Mouse (Mus musculus) urinary bladder, postnatal 4 days (tissue): ENCODE measurements around the gene Gm9903.

Experiments
- DNase-seq, 2 experiments: peaks; one replicate each; pipeline ENCODE4 v3.0.0; 2021 to 2022; ENCODE audit warnings: low spot score in 2 of 2

Gm9903 gene

DNA sequence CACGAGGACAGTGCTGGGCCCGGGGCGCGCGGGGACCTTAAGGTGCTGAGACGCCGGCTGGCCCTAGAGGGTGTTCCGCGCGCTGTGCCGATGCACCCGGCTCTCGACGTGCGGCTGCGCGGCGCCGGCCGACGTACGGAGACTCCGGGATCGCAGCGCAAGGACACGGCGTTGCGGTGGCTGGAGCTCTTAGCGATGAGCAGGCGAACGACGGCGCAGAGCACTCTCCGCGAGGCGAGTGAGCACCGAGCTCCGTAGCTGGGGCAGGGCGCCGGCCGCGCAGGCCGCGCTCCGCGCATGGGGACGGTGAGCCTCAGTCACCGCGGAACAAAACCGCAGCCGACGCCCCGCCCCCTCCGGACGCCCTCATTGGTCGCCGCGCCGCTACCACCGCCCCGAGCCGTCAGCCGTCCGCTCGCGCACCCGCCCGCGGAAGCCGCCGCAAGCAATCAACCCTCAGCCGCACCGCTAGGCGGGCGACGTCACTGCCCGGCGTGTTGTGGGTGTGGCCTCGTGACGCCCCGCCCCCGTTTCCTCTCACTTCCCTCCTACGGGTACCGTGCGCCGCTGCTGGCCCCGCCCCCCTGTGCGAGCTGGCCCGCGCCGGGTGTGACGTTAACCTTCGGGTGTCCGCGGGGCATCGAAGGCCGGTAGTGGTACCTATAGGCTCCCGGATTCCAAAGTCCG lies at the start of gene Gm9903, which contains the start of gene Fam53a:
Gm9903 (plus strand) TSS at position 625 of the 687 bp plus-strand sequence.
Fam53a (minus strand) TSS at position 335 of the 687 bp plus-strand sequence.
- peak; percentile 99 to 100 for DNase-seq

DNA sequence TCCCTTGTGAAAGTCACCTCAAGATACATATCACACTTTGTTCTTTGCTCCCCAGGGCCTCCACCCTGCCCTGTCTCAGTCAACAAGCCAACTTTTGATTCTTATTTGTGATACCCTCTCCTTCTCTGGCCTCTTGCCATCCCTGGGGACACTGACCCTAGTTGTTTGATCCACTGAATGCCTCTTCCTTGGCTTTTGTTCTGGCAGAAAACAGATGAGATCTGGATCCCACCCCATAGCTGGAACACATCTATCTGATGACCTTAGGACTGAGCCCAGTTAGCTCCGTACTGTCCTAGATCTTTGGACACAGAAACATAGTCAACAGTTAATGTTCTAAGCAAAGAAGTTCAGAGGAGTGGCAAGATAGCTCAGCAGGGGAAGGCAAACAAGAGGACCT lies 49.4 kb upstream of the Gm9903 start:
- DNase-seq, result no peak

- no peak for DNase-seq
Measured at GRCm38 (mm10) chr5:33587498-33588058, 42.1 kb upstream of the Gm9903 start.

DNA sequence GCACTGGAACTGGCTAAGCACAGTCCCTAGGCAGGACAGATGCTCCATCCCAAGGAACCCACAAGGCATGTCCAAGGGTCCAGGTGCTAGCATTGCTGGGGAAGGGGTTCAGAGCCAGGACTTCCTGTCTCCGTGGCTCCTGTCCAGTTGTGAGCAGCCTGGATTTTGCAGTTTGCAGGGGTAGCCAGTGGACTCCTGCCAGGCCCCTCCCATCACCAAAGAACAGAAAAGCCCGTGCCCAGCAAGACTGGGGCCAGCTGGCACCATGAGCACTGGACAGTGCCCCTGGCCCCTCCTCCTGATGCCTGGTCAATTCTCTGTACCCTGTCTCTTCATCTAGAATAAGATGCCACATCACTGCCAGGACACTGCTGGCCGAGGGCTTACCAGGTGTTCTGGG lies 41.7 kb upstream of the Gm9903 start:
- no peak for DNase-seq

DNA sequence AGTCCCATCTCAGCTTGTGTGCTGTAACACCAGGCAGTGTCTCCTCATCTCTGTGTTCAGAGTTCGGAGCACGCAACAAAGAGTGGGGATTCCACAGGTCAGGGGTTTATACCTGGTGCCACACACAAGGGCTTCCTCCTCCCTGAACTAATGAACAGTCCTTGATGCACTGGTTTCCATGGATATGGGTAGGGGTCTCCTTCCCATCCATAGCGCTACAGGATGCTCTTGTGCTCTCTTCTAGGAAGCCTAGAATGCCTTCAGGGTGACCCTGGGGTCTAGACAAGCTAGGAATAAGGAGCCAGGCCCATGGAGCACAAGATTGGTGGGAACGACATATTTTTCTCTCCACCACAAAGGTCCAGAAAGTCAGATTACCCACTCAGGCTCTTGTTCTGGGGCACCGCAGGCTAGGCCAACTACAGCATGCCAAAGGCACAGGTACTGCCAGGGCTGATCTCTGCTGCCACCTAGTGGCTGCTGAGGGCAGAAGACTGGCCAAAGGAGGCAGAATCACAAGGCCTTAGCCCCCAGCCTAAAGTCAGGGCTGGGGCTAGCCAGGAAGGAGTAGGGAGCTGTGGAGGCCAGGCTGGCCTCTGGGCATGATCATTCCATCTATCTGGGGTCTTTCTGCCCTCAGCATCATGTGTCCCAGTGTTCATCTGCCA lies 40.4 kb upstream of the Gm9903 start:
- DNase-seq, result peak; percentile 50 to 74

- no peak for DNase-seq
Measured at GRCm38 (mm10) chr5:33593620-33594019, 36.1 kb upstream of the Gm9903 start.

DNA sequence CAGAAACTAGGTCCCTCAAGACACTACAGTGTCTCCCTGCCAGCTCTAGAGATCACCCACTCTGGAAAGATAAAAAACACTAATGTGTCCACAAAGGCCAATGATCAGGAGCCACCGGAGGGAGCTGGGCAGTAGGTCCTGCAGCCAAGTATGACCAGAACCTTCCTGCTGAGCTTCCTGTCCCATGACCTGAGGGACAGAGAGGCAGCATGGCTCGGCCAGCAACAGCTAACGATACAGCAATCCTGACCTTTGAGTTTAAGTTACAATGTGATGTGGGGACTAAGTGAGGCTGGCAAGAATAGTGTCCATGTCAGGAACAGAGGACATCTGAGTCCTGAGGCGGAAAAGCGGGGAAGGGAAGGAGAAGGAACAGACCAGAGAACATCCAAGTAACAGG lies 24.4 kb upstream of the Gm9903 start:
- DNase-seq, result no peak

DNA sequence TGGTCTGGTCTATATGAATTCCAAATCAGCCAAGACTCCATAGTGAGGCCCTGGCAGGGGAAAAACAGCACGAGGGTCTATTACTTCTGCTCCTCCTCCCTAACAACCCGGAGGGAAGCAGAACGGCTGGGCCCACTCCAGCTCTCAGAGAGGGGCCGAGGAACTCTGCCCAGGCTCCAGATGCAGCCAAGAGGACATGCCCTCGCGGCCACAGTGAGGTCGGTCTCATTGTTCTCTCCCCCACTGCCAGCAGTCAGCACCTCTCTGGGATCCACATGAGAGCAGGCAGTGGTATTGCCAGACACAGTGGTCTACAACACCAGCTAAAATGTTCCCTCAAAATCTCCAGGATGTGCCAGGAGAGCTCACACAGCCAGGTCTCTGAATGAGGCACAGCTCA lies 23.1 kb upstream of the Gm9903 start:
- DNase-seq, result no peak

DNA sequence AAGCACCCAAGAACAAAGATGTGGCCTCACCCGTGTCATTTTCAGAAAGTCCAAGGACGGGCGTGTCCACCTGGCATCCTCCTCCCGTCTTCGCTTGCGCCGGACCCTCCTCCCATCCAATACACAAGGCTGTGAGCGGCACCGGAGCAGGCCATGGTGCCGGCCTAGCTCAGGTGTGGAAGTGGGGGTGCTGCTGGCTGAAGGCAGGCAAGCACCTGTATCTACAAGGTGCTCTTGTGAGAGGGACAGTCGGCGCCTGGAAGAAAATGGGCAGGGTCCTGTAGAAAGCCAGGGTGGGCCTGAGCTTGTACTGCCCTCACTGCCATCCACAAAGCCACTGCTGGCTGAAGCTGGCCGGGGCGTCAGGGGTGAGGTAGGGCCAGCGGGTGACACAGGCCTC lies 22.3 kb upstream of the Gm9903 start:
- no peak for DNase-seq

- DNase-seq, result no peak
Measured at GRCm38 (mm10) chr5:33609226-33609625, 20.5 kb upstream of the Gm9903 start.

GRCm38 (mm10) chr5:33611795-33612194 lies 17.9 kb upstream of the Gm9903 start:
- no peak for DNase-seq

GRCm38 (mm10) chr5:33614391-33614790 lies 15.3 kb upstream of the Gm9903 start:
- DNase-seq, result no peak

GRCm38 (mm10) chr5:33622671-33623070 lies 7.1 kb upstream of the Gm9903 start:
- DNase-seq, result no peak

GRCm38 (mm10) chr5:33623766-33624165 lies 6.0 kb upstream of the Gm9903 start:
- DNase-seq, result no peak

GRCm38 (mm10) chr5:33627968-33628367 lies 1.8 kb upstream of the Gm9903 start:
- no peak for DNase-seq

DNA sequence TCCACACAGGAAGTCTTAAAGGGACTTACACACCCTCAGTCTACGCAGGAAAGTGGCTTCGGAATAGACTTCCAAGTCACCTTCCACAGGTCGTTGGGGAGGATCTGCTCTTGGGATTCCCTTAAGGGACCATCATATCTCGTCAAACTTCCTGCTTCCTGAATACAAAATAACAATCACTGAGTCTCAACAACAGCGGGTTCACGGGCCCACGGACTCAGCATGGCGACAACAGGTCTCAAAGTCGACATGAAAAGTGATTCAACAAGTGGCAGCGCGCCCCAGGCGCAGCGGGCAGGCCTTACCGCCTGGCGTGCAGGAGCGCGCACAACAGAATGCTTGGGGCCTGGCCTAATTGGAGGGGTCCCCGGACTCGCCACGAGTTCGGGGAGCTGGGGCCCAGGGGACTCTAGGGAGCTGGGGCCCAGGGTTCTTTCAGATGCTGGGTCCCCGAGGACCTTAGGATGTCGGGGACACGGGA lies 865 bp upstream of the Gm9903 start:
- DNase-seq, result peak in 1 of 2 experiments; percentile 29

GRCm38 (mm10) chr5:33630061-33630460 lies 336 bp downstream of the Gm9903 start:
- DNase-seq, result no peak

DNA sequence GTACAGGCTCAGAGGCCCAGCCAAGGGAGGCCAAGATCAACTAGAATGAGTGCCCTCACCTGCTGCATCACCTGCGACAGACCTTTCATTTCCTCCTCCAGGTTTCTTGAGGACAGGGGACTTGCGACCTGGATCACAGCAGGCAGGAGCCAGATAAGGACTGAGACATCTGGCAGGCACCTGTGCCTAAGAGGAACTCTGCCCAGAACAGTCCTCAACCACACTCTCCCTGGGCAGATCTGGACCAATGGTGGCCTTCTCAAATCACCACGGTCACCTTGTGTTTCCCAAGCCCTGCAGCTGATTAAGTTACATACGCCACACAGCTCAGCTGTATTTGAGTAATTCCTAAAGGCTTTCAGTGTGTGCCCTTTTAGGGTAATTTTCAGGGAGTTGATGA lies 890 bp downstream of the Gm9903 start:
- DNase-seq, result no peak

- DNase-seq, result no peak
Measured at GRCm38 (mm10) chr5:33632526-33632925, 2.8 kb downstream of the Gm9903 start.

- no peak for DNase-seq
Measured at GRCm38 (mm10) chr5:33635361-33635760, 5.6 kb downstream of the Gm9903 start.

DNA sequence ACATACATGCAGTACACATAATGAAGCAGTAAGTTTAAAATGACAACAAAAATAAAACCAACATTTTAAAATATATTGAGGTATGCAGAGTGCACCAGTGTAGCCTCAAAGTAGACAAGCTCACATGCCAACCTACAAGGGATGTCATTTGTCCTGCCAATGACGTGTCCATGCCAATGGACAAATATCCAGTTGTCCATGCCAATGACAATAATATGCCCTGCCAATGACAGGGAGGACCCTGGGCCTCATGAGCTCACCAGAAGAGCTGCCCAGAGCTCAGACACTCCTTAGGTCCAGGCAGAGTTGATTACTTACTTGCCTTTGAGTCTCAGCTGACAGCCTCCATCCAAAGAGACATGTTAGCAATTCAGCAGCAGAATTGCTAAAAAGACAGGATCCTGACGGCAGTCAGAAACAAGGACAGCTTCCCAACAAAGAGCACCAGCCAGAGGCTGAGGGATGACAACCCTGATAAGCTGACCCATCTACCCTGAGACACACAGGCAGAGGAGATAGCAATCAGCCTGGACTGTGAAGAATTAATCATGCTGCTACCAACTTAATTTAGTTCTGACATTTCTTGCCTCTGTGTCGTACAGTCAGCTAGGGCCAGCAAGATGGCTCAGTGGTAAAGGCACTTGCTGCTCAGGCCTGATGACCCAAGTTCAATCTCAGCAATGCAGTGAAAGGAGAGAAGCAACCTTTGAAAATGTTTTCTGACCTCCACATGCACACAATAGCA lies 8.1 kb downstream of the Gm9903 start:
- DNase-seq, result no peak

DNA sequence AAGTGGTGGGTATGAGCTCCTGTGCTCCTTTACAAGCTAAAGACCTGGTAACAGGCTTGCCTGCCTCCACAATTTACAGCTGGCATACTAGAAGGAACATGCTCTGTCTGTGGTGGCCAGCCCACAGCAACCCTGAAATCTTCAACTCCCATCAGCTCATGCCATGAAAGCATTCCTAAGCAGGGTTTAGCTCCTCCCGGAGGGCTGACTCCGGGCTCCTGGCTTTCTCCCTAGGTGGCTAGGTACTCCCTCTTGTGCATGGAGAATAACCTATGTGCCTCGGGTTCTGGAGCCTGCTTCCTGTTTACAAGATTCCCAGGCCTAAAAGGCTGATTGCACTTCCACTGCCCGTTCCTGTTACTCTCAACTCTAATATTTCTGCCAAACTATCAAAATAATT lies 9.1 kb downstream of the Gm9903 start:
- no peak for DNase-seq
